ENCODE assay signal across 9 mouse cellular contexts in genomic region chr9:76390839-76391238, GRCm38 (mm10).
A peak's percentile ranks its signal among the peaks of the same experiment; 100 is the strongest.
DNase-seq lines count a peak whose midpoint lies in the region; ATAC-seq and TF ChIP-seq lines count a peak whose summit lies in the region.
"Had no signal": no experiment of that assay in that cellular context is flagged by ENCODE, and none has a peak within 500 bp of the region (broad histone marks: within the 10 kb centered on the region; RNA-seq: fewer than 3 reads in every experiment).

No protein-coding gene starts in this region.

- intact Hi-C loops in gastrocnemius, adult 2 months (cut with DNase I) = loop anchor here (2.0 kb wide), 1 partner anchor 996 kb away; no protein-coding TSS in a partner anchor

- H3K4me2 ChIP-seq in midbrain, embryonic 11.5 days = no peak overlapping the region
- H3K4me2 ChIP-seq in midbrain, embryonic 13.5 days (replicated peaks) = no peak overlapping the region
- H3K4me2 ChIP-seq: limb, embryonic 12.5 days had no signal

- ATAC-seq in midbrain, embryonic 11.5 days (ENCODE audit: low FRiP score) = 0 out of 2 replicates have a peak, but pooled peaks have one; percentile 46
- no peak for ATAC-seq in midbrain, embryonic 13.5 days

- H3K36me3 ChIP-seq in midbrain, embryonic 11.5 days (ENCODE audit: control insufficient read depth, insufficient read depth, low read length) = no peaks in the 10 kb centered on the region
- H3K36me3 ChIP-seq in midbrain, embryonic 13.5 days = no peaks in the 10 kb centered on the region
- H3K36me3 ChIP-seq: limb, embryonic 12.5 days had no signal

- no peak for DNase-seq in gastrocnemius, adult 2 months
- DNase-seq in gastrocnemius, postnatal 4 days (ENCODE audit: low spot score in 2 of 2) = no peak
- no peak for DNase-seq in midbrain, embryonic 11.5 days (ENCODE audit: low spot score, missing footprints)
- peak; percentile 19 for DNase-seq in MEL-GATA-1-ER (ENCODE audit: extremely low read depth, low read depth)
- peak; percentile 22 for DNase-seq in embryo, embryonic 11.5 days (ENCODE audit: low read depth, low spot score)
- DNase-seq in lung, postnatal 10 days = peak; percentile 35
- DNase-seq in right cerebral cortex, postnatal 25 days = no peak

- WGBS in midbrain, embryonic 11.5 days = 52% methylated on average over 1 of the region's 1 CpGs
- 59% methylated on average over 1 of the region's 1 CpGs for WGBS in midbrain, embryonic 13.5 days

- H3K27me3 ChIP-seq in midbrain, embryonic 11.5 days (ENCODE audit: control insufficient read depth, insufficient read depth, low read length) = no peaks in the 10 kb centered on the region
- H3K27me3 ChIP-seq in midbrain, embryonic 13.5 days = no peaks in the 10 kb centered on the region
- H3K27me3 ChIP-seq: limb, embryonic 12.5 days had no signal

- TF ChIP-seq CTCF in gastrocnemius, adult 2 months (IDR thresholded peaks at IDR 0.05) = peak; percentile 62

- no peak overlapping the region for H3K9ac ChIP-seq in midbrain, embryonic 11.5 days (ENCODE audit: low read length)
- no peak overlapping the region for H3K9ac ChIP-seq in midbrain, embryonic 13.5 days (replicated peaks)
- H3K9ac ChIP-seq: limb, embryonic 12.5 days had no signal

- no peak overlapping the region for H3K4me3 ChIP-seq in gastrocnemius, adult 2 months
- H3K4me3 ChIP-seq in midbrain, embryonic 11.5 days (ENCODE audit: low read depth, low read length) = no peak overlapping the region
- H3K4me3 ChIP-seq in midbrain, embryonic 13.5 days (replicated peaks) = no peak overlapping the region
- H3K4me3 ChIP-seq: limb, embryonic 12.5 days had no signal

- no peak overlapping the region for H3K27ac ChIP-seq in gastrocnemius, adult 2 months
- H3K27ac ChIP-seq in midbrain, embryonic 11.5 days (ENCODE audit: low read depth, low read length) = no peak overlapping the region
- H3K27ac ChIP-seq in midbrain, embryonic 13.5 days = no peak overlapping the region
- H3K27ac ChIP-seq: limb, embryonic 12.5 days had no signal

- H3K4me1 ChIP-seq in midbrain, embryonic 11.5 days (ENCODE audit: control insufficient read depth, insufficient read depth, low read length) = no peaks in the 10 kb centered on the region
- no peaks in the 10 kb centered on the region for H3K4me1 ChIP-seq in midbrain, embryonic 13.5 days (replicated peaks)
- H3K4me1 ChIP-seq: limb, embryonic 12.5 days had no signal

- no peaks in the 10 kb centered on the region for H3K9me3 ChIP-seq in midbrain, embryonic 11.5 days (ENCODE audit: control insufficient read depth, low read length)
- no peaks in the 10 kb centered on the region for H3K9me3 ChIP-seq in midbrain, embryonic 13.5 days
- H3K9me3 ChIP-seq: limb, embryonic 12.5 days had no signal

Comparison
In these comparisons a context has a peak if more than half of its experiments do, and no peak if none do; other contexts are left out.
1. DNase-seq: peak in MEL-GATA-1-ER (single experiment), embryo, embryonic 11.5 days (single experiment) and lung, postnatal 10 days (single experiment); none in gastrocnemius, adult 2 months (single experiment), gastrocnemius, postnatal 4 days (0 of 2), midbrain, embryonic 11.5 days (single experiment) and right cerebral cortex, postnatal 25 days (single experiment).